Mouse (Mus musculus): ENCODE measurements around the gene Cers6. TPM values are rescaled to one million over a fixed set of nuclear protein-coding genes. Genes with fewer than 3 reads are reported as not detected.
A peak's percentile ranks its signal among the peaks of the same experiment; 100 is the strongest.

The Cers6 gene
- total RNA-seq, 2 experiments from 2014 or later, result 92.2 to 97.2 TPM

DNA sequence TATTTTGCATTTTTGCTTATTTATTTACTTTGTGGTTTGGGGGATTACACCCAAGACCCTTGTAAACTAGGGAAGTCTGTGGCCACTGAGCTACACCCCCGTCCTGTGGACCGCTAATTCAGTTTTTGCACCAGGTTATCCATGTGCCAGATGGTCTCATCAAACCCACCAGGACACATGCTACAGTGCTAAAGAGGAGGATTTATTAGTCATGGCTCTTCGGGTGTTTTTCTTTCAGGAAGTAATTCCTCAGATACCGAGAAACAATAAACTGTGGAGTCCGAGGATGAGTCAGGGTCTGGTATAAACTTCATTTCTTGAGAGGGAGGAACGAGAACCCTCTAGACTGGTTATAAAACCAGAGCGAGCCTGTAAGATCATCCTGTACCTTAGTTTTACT lies 49.5 kb downstream of the Cers6 start:
- H3K4me3 ChIP-seq, result no peak overlapping the region
- peak overlapping the region; percentile 73 for H3K27ac ChIP-seq
- no peak for TF ChIP-seq CTCF (conservative IDR thresholded peaks at IDR 0.05)
- DNase-seq (ENCODE audit: low spot score in 2 of 2), result no peak

DNA sequence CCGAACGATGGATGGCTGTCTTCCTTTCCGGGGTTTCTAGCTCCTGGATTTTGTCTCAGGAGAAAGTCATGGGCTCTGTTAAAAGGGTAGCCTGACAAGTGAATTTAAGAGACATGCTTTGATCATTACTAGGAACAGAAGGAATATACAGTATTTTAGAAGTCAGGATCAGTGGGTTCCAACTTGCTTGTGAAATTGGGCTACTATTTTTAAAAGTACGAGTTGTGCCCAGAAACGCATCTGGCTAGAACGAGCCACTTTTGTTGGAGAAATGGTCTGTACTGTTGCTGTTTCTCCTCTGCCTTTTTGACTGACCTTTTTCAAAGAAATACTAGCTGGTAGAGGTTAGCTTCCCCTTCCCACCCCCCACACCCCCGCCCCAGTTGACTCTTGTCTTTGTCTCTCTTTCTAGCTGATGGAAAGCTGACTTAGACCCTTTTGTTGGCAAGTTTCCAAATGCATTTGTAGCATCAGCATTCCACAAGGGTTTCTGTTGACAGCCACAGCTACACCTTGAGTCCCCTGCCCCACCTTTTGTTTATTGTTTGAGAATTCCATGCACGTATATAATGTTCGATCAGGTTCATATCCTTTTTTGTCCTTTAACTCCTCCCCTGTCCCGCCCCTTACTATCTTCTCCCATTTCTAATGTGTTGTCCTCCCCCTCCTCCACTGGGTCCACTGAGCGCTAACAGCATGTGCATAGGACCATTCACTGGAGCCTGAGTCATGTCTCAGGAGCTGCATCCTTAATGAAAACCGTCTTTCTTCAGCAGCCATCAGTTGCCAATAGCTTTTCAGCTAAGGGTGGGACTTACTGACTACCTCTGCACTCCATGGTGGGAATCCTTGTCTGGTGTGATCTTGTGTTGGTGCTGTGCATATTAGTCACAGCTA lies 50.6 kb downstream of the Cers6 start:
- Histone ChIP-seq H3K4me3 (no peak overlapping the region), H3K27ac (peak overlapping the region; percentile 73)
- peak; percentile 21 to 28 for DNase-seq (ENCODE audit: low spot score in 2 of 2)
- TF ChIP-seq CTCF (conservative IDR thresholded peaks at IDR 0.05), result no peak

DNA sequence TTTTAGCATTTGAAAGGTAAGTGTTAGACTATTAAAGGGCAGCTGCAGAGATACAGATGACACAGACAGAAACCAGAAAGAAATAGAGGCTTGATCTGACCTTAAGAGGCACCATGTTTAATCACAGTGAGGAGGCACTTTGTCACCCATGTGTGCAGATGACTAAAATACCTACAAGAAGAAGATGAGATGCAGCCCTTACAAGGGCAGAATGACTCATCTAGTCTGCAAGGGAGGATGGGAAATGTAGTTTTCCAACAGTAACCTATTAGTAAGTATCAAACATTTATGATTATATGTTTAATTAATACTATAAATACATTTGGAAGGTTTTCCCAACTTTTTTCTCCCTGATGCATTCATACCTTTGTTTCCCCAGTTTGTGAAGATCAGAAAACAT lies 54.5 kb downstream of the Cers6 start:
- DNase-seq (ENCODE audit: low spot score in 2 of 2), result no peak
- no peak for TF ChIP-seq CTCF (conservative IDR thresholded peaks at IDR 0.05)
- H3K27ac ChIP-seq, result peak overlapping the region; percentile 28; the same call in 1 of the 2 replicates
- H3K4me3 ChIP-seq, result no peak overlapping the region

DNA sequence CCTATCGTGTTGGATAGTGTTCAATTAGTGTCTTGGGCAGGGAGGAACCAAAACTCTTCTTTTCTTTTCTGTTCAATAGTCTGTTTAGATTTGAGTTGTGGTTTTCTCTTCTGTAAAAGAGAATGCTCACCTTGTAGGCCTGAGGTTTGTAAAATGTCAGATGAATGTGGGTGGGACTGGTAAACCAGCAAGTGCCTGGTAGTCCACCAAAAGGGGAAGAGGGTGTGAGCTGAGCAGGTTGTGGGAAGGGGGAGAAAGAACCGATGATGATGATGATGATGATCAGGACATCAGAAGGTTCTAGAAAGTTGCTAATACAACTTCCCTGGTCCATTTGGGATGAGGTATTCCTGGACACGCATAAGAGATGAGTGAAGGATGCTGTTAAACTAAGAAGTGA lies 55.1 kb downstream of the Cers6 start:
- Histone ChIP-seq H3K27ac (0 out of 2 replicates have a peak overlapping the region, but pooled peaks have one; percentile 3), H3K4me3 (no peak overlapping the region)
- no peak for TF ChIP-seq CTCF (conservative IDR thresholded peaks at IDR 0.05)
- no peak for DNase-seq (ENCODE audit: low spot score in 2 of 2)

DNA sequence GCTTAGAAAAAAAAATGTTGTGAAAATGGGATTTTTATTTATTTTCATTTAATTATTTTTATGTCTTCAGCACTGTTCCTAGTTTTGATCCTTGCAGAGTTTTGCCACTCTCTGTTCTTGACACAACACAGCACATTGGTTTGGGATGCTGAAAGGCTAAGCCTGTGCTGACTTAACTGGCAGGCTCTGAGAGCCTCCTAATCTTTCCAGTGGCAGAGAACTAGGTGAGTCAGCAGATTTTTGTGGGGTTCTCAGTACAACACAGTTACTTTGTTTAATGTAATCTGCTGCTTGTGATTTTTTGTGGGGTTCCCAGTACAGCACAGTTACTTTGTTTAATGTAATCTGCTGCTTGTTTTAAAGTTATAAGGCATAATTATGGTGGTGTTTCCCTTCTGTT lies 55.8 kb downstream of the Cers6 start:
- peak overlapping the region; percentile 3; the same call in 1 of the 2 replicates for H3K27ac ChIP-seq
- no peak overlapping the region for H3K4me3 ChIP-seq
- DNase-seq (ENCODE audit: low spot score in 2 of 2), result no peak
- no peak for TF ChIP-seq CTCF (conservative IDR thresholded peaks at IDR 0.05)

DNA sequence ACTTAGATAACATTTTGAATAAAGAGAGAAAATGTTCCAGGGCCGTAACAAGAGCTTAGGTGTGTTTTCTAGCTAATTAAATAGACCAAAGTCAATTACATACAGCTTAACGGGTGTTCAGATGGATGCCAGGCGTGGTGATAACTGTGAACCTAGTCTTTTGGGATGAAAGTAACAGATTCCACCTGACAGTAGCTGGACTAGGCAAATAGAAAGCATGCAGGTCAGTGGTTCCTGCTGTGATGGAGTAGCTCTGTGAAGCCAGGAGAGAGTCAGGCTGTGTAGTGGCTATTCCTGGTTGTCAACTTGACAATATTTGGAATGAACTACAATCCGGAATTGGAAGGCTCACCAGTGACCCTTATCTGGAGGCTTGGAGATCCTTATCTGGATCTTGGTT lies 56.3 kb downstream of the Cers6 start:
- DNase-seq (ENCODE audit: low spot score in 2 of 2), result no peak
- H3K27ac ChIP-seq, result no peak overlapping the region
- no peak for TF ChIP-seq CTCF (conservative IDR thresholded peaks at IDR 0.05)
- H3K4me3 ChIP-seq, result no peak overlapping the region

DNA sequence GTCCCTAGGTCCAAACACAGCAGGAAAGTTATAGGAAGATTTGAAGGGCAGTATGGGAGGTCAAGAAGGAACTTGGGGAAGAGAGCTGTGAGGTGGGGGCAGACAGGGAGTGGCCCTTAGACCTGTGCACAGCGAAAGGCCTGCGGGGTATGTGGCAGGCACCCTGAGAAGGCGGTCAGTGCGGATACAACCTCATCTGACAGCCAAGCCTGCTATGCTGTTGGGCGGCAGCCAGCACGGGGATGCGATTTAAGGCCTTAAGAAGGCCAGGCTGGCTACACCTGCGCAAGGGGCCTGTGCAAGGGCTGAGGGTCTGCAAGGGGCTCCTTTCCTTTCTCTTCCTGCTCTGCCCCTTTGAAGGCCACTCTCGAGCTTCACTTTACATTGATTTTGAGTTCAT lies 63.1 kb downstream of the Cers6 start:
- peak overlapping the region; percentile 54 for H3K27ac ChIP-seq
- TF ChIP-seq CTCF (conservative IDR thresholded peaks at IDR 0.05), result no peak
- no peak overlapping the region for H3K4me3 ChIP-seq
- DNase-seq (ENCODE audit: low spot score in 2 of 2), result no peak

DNA sequence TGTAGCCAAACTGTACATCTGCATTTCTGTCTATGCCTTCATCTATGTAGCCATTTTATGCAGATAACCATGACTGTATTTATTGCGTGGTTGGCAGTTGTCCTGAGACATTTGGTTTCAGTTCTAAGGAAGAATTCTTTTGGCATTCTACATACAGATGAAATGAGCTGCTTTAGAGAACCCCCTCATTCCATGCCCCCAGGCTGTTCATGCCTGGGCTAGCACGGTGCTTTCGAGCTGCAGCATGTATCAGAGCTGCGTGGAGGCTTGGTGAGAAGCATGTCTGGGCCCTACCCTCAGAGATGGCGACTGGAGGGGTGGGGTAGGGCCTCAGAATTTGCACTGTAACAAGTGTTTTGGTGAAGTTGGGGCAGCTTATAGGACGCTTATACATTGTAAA lies 64.3 kb downstream of the Cers6 start:
- no peak for DNase-seq (ENCODE audit: low spot score in 2 of 2)
- 0 out of 2 replicates have a peak overlapping the region, but pooled peaks have one; percentile 43 for H3K27ac ChIP-seq
- TF ChIP-seq CTCF (conservative IDR thresholded peaks at IDR 0.05), result no peak
- H3K4me3 ChIP-seq, result no peak overlapping the region

DNA sequence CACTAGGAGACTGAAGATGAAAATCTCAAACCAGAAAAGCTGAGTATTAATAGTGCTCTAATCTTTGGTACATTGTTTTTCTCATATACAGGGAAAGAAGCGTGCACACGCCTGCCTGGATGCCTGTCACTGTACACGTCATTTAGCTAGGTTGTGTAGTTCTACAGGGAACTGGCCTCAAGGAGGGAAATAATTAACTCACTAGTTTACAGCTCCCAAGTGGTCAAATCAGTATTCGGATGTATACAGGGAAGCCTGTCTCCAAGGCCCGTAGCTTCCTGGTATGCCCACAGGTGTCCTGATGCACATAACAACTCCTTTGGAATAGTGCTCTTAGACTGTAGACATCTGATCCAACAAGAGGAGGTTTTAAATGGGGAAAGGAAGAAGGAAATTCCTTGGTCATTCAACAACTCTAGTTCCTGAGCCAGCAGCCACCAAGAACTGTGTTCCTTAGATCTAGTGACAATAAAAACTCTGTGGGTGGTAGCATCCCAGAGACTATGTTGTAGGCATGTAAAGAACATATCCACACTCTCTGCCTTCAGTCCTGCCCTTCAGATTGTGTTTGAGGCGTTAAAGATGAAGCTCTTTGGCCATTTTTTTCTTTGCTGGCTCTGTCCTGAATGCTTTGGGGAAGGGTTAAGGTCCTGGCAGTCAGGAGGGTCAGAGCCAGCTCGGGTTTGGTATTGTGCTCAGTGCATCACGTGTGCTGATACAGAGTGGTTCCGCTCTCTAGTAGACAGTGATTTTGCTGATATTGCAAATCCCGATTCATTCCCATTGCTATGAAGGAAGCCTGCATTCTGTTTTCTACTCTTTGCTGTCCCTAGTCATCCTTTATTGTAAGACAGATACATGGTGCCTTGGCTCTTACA lies 65.9 kb downstream of the Cers6 start:
- H3K4me3 ChIP-seq, result no peak overlapping the region
- no peak for TF ChIP-seq CTCF (conservative IDR thresholded peaks at IDR 0.05)

DNA sequence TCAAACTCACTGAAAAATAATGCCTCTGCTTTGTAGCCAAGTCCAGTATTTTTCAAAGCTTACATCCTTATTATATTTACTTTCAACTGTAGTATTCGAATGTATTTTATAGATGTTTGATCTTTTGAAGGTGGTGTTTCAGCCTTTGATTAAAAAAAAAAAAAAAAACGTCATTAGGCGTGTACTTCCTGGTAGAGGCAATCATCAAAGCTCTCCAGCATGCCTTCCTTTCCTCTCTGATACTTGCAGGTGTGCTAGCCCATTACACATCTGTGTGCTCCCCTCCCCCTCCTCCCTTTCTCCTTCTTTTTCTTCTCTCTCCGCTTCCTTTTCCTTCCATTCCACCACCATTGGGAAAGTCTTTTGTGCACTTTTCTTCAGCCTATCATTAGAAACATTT lies 71.0 kb downstream of the Cers6 start:
- Histone ChIP-seq H3K4me3 (no peak overlapping the region), H3K27ac (no peak overlapping the region)
- DNase-seq (ENCODE audit: low spot score in 2 of 2), result no peak
- no peak for TF ChIP-seq CTCF (conservative IDR thresholded peaks at IDR 0.05)

More for the DNA sequence above, 65.9 kb downstream of the Cers6 start:
- H3K27ac ChIP-seq, result no peak overlapping the region
- no peak for DNase-seq (ENCODE audit: low spot score in 2 of 2)

DNA sequence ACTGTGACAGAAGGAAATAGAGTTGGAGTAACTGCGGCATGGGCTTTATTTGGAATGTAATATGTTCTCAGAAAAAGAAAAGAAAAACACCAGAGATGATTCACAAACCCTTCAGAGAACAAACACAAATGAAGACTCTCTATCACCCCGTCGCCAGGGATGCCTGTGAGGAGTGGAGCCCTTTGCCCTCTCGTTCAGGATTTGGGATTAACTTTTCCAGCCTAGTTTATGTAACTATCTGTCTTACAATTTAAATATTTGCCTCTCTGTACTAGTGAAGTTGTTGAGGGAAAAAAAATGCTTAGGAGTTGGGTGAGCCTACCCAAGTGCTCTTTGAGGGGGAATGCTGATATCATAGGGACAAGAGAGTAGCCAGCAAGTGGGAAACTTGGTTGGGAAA lies 71.4 kb downstream of the Cers6 start:
- Histone ChIP-seq H3K27ac (peak overlapping the region; percentile 39; the same call in 1 of the 2 replicates), H3K4me3 (no peak overlapping the region)
- no peak for TF ChIP-seq CTCF (conservative IDR thresholded peaks at IDR 0.05)
- DNase-seq (ENCODE audit: low spot score in 2 of 2), result no peak

DNA sequence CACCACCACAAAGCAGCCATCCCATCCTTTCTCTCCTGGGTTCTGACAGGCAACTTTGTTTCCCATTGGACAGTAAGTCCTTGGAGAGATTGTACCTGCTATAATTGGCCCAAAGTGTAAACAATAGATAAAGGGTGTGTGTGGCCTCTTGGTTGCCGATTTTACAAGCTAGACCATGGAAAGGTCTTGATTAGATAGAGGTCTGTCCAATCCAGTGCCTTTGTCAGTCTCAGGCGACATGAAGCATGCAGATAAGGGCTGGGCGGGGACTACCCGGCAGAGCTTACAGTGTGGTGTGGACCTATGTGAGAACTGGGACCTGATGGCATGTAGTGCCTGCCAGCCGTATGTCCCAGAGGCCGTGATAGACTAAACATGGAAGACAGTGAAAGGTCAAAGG lies 73.4 kb downstream of the Cers6 start:
- no peak for DNase-seq (ENCODE audit: low spot score in 2 of 2)
- H3K27ac ChIP-seq, result peak overlapping the region; percentile 82
- no peak overlapping the region for H3K4me3 ChIP-seq
- TF ChIP-seq CTCF (conservative IDR thresholded peaks at IDR 0.05), result no peak

DNA sequence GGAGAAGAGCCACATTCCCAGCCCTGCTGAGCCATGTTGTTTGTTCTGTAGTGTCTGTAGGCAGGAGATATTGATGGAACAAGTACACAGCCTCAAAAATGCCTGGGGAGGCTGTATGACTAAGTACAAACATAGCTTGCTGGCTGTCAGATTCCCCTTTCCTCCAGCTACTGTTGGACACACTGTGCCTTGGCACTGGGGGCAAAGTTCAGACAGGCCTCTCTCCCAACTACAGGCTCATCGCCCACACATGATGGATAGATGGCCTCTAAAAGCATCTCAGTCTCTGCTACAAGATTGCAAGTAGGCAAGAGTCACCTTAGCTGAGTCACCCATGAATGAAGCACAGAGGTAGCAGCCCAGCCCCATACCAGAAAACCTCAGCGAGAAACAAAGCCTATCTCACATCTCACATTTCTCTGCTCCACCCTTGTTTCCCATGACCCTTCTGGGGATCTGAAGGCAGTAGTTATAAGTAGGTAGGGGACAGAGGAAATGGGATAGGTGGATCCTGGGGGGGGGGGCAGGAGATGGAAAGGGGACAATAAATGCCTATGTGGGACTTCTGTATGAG lies 74.6 kb downstream of the Cers6 start:
- peak in 1 of 2 experiments; percentile 24 for DNase-seq (ENCODE audit: low spot score in 2 of 2)

More for the DNA sequence above, 74.6 kb downstream of the Cers6 start:
- TF ChIP-seq CTCF (conservative IDR thresholded peaks at IDR 0.05), result no peak
- H3K27ac ChIP-seq, result peak overlapping the region; percentile 82
- no peak overlapping the region for H3K4me3 ChIP-seq

Data from layer of hippocampus, adult 2 months (tissue).